Comparison of ENCODE assay signal across 18 mouse cellular contexts in the genomic region with DNA sequence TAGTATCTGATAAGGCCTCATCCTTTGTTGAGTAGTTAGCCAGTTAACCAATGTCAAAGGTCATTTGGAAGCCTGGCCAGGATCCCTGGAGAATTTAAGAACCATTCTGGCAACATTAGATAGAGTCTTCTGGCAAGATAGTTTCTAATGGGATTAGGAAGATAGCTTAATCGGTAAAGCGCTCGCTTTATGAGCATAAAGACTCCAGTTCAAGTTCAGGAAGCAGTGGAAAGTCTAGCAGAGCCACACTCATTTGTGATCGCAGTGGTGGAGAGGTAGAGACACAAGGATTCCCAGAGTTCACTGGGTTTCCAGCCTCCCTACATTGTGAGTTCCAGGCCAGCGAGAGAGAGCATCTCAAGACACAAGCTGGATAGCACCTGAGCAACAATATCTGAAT.
"Had no signal": no experiment of that assay in that cellular context is flagged by ENCODE, and none has a peak within 500 bp of the region (broad histone marks: within the 10 kb centered on the region; RNA-seq: fewer than 3 reads in every experiment).

No protein-coding gene starts in this region.

- H3K4me2 ChIP-seq: lung, embryonic 14.5 days; midbrain, embryonic 13.5 days; neural tube, embryonic 13.5 days; neural tube, embryonic 15.5 days had no signal

- H3K27ac ChIP-seq: midbrain, embryonic 10.5 days; midbrain, embryonic 13.5 days; neural tube, embryonic 13.5 days; neural tube, embryonic 15.5 days had no signal

- H3K4me1 ChIP-seq: midbrain, embryonic 10.5 days; midbrain, embryonic 13.5 days; neural tube, embryonic 13.5 days; neural tube, embryonic 15.5 days had no signal

- H3K27me3 ChIP-seq: midbrain, embryonic 13.5 days; neural tube, embryonic 13.5 days; neural tube, embryonic 15.5 days had no signal

- H3K36me3 ChIP-seq: midbrain, embryonic 10.5 days; midbrain, embryonic 13.5 days; neural tube, embryonic 13.5 days; neural tube, embryonic 15.5 days had no signal

- DNase-seq: lung, adult 18-20 months; lung, embryonic 14.5 days; lung, postnatal 10 days; lung, postnatal 4 days; retina, postnatal 1 day; right cerebral cortex, adult 18-20 months; right cerebral cortex, postnatal 25 days; right cerebral cortex, postnatal 4 days; spleen, adult 18-20 months; thymus, adult 18-20 months; thymus, postnatal 14 days; thymus, postnatal 36 days had no signal

- H3K4me3 ChIP-seq: midbrain, embryonic 10.5 days; midbrain, embryonic 13.5 days; myocyte; neural tube, embryonic 13.5 days; neural tube, embryonic 15.5 days had no signal

- H3K9ac ChIP-seq: lung, embryonic 14.5 days; midbrain, embryonic 13.5 days; neural tube, embryonic 13.5 days; neural tube, embryonic 15.5 days had no signal

- H3K9me3 ChIP-seq: midbrain, embryonic 10.5 days; midbrain, embryonic 13.5 days; neural tube, embryonic 13.5 days; neural tube, embryonic 15.5 days had no signal

- ATAC-seq: midbrain, embryonic 13.5 days; midbrain, embryonic 16.5 days had no signal
